Mouse (Mus musculus) mature B cell (primary cell): Measurements from ENCODE around the gene Mst1r.

Experiments used
- in situ Hi-C: fragments of 300-500 bp; cut with MboI; formaldehyde crosslinking; loops from 2 replicates; pipeline ENCODE4 v1.14.3; 2019

Gene Mst1r

DNA sequence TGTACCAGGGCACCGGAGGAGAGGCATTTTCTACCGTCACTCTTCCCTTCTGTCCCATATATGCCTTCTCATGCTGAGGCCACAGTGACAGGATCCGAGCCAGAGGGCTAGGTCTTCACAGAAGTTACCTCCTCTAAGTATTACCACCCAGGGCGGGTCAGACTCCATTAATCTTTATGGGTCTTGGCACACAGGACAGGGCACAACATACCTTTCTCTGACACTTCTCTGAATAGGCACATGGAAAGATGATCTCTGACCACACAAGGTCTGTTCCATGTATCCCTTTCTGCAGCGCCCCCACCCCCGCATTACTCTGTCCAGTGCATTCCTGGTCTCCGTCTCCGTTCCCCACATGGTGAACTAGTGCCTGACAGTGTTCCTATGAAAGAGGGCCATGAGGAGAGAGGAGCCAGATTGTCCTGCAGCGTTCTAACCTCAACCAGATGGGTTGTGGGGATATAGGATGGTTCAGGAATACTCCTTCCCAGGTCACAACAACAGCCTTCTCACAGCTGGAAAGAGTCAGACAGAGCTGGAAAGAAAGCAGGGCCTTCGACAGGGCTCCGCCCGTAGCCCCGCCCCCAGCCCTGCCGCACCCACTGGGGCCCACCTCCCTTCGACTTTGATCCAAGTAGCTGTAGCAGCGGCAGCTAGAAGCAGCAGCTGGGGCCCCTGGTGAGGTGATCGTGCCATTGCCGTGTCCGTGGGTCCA, at the start of gene Mst1r:
Gene Mst1r, plus strand, starts transcription at position 622 of the 715 bp plus-strand sequence.
- in situ Hi-C loops: no loop called here

DNA sequence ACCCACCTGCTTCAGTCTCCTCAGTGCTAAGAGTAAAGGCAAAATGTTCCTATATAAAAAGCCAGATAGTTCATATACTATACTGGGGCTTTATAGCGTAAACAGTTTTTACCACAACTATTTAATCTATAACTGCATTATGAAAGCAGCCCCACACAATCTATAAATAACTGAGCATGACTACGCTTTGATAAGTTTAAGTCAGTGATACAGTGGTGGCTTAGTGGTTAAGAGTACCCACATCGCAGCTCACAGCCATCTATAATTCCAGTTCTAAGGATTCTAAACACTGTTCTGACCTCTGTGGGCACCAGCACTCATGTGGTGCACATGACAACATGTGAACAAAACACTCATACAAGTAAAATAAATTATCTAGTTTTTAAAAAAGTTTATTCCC, 48.3 kb upstream of the Mst1r start:
- in situ Hi-C loops: no loop called here

DNA sequence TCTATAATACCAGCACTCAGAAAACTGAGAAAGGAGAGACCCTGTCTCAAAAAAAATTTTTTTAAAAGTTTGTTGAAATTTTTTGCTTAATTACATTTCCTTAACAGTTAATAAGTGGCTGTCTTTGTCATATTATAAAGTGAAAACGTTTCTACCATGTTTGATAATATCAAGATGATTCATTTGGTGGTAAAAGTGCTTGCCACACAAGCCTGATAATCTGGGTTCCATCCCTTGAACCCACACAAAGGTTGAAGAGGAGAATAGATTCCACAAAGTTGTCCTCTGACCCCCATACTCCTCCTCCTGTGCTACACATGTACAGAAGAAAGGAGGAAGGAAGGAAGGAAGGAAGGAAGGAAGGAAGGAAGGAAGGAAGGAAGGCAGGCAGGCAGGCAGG, 42.2 kb upstream of the Mst1r start:
- in situ Hi-C loops: no loop called here

DNA sequence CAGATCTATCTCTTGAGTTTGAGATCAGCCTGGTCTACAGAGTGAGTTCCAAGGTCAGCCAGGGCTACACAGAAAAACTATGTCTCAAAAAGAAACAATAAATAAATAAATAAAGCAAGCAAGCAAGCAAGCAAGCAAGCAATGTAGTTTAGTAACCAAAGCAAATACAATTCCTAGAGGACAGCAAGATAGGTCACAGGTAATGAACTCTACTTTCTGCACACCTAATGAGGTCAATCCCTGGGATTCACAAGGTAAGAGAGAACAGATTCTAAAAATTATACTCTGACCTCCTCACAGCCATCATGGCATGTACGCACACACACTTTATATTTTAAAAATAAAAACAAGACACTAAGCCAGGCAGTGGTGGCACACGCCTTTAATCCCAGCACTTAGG, 40.6 kb upstream of the Mst1r start:
- in situ Hi-C loops: no loop called here

DNA sequence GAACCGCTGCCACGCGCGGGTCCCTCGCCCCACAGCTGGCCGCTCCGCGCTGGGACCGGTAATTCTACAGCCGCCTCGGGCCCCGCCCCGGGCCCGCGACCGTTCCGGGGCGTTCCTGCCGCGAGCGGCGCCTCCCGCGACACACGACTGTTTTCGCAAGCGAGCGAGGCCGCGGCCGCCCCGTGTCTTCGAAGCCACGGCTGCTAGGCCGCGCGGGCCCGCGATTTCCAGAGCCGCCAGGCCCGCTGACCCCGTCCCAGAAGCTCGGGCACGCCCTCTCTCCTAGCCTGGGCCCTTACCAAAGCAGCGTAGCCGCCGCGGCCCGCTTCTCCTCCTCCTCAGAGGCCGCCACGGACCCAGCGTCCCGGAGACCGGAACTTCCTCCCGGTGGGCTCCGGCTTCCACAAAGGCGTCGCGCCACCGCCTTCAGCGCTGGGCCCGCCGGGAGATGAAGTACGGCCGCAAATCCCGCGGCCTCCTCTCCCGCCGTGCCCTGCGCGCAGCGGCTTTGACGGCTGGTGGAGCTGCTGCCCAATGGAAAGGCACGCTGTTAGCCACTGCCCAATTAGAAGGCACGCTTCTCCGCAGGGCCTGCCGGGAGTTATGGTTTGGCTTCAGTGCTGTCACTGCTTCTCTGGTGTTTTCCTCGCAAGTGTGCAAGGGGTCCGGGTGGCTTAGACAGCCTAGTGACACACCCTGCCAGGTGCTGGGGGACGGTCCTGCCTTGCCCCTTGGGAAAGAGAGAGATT, 34.1 kb upstream of the Mst1r start:
- in situ Hi-C loops: no loop called here

DNA sequence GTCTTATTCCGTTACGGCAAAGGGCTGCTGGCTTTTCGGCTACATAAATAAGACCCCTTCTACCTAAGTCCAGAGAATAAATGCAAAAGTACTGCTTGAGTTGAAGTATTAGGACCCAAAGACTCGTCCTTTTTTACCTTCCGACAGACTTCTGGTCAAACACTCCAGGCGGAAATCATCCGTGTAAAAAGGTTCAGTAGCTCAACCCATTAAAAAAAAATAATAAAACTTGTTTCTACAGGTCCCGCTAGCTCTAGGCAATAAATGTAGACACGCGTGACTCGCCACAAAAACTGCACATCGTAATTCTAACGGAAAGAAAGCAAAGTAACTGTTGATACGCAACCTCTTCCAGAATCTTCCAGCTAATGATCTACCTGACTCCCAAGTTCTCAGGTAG, 33.5 kb upstream of the Mst1r start, which contains the start of gene Rbm6:
Gene Rbm6, minus strand, starts transcription at position 101 of the 400 bp plus-strand sequence.
- in situ Hi-C loops: no loop called here

DNA sequence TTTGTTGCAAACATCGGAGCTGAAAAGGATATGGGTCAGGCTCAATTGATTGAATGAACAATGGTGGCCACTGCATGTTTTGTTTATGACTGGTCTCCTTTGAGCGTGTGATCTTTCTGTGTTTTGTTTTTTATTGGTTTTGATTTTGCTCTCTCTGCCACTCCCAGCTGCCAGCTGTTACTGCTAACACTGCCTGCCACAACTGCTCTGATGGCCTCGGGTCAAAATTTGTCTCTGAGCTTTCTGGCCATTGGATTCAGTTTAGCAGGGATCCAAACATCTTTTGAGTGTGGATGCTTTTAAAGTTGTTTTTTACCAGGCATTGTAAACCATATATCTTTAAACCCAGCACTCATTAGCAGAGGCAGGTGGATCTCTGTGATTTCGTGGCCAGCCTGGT, 26.3 kb upstream of the Mst1r start:
- in situ Hi-C loops: no loop called here

DNA sequence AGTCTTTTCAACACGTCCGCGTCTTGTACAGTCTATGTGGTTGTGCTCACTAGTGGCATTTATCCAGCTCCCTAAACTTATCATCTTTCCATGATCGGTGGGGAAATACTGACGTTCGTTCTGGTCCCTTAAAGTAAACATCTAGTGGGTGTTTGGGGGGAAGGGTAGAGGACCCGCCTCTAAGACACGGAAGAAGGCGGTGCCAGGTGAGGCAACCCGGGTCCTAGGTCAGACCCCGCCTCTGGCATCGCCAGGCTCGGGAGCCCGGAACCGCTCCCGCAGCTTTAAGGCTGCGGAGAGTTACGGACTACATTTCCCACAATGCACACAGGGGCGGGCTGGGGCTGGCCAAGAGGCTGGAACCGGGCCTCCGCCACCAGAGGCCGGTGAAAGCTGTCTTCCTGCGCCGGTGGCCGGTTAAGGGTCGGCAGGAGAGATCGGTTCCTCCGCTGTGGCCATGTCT, 18.8 kb upstream of the Mst1r start, which contains the start of gene Mon1a:
Gene Mon1a, plus strand, starts transcription at position 348 of the 463 bp plus-strand sequence.
- in situ Hi-C loops: no loop called here

DNA sequence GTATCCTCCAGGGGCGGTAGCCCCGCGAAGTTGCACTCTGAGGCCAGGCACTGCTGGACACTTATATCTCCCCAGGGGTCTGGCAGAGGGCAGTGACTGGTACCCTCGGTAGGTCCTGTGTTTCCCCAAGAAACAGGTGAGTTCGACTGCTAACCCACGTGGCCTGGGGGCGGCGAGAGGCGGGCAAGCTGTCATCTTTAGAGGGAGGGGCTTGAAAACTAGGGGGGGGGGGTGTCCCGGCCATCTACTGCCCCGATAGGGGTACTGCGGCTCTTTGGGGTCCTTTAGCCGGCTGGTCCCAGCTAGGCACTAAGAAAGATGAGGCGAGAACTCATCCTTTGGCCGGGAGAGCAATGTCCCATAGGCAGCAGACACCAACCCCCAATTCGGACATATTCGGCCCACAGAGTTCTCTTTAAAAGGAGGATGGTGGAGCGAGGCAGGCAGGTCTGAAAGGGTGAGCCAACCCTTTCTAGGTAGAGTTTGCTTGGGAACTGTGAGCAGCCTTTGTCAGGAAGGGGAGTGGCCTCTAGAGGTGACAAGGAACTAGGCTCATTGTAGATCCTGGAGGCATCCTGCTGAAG, 18.3 kb upstream of the Mst1r start:
- in situ Hi-C loops: no loop called here

DNA sequence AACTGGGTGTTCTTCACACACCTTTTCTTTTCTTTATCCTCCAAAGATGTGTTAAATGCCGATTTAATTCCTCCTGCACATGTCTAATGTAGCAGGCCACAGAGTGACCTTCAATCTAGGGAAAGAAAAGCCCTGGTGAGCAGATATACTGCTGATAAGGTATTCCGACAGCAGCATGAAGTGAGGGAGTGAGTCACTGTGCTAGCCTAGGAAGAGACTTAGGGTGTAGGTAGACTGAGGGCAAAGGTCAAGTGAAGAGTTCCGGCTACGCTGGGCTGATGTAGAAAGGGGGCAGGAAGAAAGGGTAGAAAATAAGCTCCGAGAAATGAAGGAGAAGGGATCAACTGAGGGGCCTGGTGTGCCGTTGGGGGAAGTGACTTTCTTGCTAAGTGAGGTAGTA, 16.4 kb upstream of the Mst1r start:
- in situ Hi-C loops: no loop called here

DNA sequence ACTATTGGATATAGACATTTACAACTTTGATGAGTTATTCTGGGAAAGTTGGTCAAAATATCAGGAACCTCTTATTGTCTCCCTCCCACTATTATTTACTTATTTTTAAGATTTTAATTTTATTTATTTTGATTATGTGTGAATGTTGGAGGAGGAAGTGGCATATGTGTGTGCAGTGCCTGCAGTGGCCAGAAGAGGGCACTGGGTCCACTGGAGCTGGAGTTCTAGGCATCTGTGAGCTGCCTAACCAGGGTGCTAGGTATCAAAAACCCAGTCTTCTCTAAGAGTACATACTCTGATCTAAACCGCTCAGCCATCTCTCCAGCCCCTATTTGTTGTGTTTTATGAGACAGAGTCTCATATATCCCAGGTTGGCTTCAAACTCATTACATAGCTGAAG, 15.7 kb upstream of the Mst1r start:
- in situ Hi-C loops: no loop called here

DNA sequence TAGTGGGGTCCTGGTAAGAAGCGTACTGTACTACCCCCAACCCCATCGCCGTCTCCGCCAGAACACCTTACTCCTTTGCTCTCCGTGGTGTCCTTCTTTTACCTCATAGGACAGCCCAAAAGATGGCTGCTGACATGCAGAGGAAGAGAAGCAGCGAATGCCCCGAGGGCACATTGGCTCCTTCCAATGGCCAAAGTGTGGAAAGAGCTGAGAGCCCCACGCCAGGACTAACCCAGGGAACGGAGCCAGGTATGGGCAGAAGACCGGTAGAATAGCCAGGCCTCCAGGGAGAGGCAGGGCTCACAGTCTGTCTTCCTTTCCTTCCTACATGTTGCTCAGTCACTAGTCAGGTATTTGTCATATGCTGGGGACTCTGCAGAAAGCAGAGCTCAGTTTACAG, 8.1 kb upstream of the Mst1r start:
- in situ Hi-C loops: no loop called here

DNA sequence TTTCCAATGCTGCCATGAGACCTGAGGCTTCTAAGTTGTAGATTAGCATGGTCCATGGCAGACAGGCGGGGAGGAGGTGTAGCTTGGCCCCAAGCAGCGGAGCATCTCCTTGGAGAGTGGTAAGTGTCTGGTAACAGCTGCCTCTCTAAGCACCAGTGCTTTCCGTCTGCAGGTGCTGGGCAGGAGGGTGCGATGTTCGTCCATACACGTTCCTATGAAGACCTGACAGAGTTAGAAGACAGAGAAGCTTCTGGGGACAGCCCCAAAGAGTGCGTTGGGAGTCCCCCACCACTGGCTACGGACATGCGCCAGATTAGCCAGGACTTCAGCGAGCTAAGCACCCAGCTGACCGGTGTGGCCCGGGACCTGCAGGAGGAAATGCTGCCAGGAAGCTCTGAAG, 6.8 kb upstream of the Mst1r start:
- in situ Hi-C loops: no loop called here

DNA sequence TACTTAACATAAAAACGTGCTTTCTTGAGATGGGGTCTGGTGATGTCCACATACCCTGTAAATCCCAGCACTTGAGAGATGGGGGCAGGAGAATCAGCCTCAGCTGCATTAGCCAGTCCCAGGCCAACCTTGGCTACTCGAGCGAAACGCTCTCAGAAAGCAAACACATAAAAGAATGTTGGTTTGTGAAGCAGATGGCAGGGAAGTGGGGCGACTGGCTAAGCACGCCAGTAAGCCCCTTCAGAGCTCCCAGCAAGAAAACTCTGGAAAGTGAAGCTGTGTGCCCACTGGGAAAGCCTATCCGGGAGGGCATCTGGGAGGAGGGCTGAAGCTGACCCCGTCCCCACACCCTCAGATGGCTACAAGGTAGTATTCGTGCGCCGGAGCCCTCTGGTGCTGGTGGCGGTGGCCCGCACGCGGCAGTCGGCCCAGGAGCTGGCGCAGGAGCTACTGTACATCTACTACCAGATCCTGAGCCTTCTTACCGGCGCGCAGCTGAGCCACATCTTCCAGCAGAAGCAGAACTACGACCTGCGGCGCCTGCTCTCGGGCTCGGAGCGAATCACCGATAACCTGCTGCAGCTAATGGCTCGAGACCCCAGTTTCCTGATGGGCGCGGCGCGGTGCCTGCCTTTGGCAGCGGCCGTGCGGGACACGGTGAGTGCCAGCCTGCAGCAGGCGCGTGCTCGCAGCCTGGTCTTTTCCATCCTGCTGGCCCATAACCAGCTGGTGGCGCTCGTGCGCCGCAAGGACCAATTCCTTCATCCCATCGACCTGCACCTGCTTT, 5.6 kb upstream of the Mst1r start:
- in situ Hi-C loops: no loop called here

DNA sequence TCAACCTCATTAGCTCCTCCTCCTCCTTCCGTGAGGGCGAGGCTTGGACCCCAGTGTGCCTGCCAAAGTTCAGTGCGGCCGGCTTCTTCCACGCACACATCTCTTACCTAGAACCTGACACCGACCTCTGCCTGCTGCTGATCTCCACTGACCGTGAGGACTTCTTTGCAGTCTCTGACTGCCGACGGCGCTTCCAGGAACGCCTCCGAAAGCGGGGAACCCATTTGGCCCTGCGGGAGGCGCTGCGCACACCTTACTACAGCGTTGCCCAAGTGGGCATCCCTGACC, 5.1 kb upstream of the Mst1r start:
- in situ Hi-C loops: no loop called here

DNA sequence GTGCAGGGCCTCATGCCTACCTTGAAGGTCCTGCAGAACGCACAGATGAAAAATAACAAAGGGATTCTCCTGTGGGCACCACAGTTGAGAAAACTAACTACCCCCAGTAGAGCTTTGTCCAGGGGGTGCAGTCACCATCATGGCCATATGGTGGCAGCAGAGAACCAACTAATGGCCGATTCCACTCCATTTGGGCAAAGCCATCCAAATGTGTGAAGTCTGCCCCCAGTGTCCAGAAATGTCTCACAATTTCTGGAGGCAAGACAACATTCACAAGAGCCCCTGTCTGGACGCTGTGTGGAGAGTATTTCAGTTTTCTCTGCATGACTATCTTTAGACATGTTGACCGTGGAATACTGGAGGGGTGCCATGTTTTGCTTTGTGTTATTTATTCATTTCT, 1.9 kb upstream of the Mst1r start:
- in situ Hi-C loops: no loop called here

DNA sequence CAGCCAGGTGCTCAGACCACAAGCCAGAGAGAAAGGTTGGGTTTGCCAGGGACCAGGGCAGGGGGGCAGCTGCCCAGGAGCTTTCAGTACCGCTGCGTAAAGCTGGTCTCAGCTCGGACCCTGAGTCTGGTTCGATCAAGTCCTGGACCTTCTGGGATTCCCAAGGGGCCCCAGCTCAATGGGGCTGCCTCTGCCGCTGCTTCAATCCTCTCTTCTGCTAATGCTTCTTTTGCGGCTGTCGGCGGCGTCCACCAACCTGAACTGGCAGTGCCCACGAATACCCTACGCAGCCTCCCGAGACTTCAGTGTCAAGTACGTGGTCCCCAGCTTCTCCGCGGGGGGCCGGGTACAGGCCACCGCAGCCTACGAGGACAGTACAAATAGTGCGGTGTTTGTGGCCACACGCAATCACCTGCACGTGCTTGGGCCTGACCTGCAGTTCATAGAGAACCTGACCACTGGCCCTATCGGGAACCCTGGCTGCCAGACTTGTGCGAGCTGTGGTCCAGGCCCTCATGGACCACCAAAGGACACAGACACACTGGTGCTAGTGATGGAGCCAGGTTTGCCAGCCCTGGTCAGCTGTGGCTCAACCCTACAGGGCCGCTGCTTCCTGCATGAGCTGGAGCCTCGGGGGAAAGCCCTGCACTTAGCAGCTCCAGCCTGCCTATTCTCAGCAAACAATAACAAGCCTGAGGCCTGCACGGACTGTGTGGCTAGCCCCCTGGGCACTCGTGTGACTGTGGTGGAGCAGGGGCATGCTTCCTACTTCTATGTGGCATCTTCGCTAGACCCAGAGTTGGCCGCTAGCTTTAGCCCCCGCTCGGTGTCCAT, 511 bp downstream of the Mst1r start:
- in situ Hi-C loops: no loop called here

DNA sequence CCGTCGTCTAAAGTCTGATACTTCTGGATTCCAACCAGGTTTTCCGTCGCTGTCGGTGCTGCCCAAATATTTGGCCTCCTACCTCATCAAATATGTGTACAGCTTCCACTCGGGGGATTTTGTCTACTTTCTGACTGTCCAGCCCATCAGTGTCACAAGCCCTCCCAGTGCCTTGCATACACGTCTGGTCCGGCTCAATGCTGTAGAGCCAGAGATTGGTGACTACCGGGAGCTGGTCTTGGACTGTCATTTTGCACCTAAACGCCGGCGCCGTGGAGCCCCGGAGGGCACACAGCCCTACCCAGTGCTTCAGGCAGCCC, 1.1 kb downstream of the Mst1r start:
- in situ Hi-C loops: no loop called here

DNA sequence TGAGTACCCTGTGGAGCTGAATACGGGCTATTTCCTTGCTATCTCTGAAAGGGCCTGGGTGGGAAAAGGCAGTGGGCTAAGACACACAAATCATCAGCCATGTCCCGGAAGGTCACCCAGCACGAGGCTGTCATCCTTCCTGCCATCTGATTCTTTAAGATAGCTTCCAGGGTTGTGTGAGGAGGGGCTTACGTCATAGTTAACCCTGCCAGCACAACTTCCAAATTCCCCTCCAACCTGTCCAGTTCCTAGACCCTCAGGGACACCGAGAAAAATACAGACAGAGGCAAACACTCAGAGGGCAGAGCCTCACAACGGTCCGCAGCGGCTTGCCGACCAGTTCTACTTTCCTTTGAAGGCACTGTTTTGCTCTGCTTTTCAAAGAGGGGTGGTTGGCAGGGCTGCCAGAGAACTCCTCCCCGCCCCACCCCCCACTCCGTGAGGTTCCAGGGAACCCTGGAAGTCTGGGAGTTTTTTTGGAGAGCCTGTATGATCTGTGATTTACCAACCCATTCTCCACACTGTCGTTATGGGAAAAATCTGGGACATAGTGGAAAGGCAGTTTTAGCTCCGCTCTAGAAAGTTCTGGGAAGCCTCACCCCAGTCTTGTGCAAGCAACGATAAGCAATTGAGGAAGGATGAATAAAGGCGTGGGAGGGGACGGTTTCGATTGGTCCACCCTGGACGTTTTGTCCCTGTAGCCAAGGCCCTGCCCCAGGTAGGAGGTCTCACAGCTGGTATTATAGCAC, 1.9 kb downstream of the Mst1r start:
- in situ Hi-C loops: no loop called here

DNA sequence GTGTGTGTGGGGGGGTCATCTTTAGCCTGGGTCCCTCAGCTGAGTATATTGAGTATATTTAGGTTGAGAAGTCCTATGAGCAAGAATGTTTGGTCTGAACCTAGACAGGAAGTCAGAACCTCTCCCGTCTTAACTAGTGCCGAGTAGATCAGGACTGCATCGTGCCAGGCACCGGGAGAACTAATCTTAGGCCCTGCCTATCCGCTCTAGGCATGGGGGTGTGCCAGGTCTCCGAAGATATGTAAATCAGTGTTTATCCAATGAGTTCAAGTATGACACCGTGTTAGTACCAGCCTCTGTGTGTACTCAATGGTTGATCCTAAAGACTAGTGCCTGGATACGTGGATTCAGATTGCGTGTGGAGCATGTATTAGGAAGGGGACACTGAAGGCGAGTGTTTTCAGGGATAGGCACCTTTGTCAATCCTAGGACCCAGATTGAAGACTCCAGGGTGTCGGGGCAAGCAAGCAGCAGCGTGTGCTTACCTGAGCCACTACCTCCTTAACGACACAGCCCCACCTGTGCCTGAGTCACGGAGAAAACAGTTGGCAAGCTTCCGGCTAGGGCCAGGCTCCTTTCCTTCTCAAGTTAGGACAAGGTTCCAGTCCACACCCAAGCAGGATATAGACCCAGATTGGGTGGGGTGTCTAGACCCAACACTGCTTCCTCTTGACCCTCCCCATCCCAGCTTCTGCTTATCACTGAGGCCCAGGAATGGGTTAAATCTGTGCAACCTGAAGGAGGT, 3.5 kb downstream of the Mst1r start:
- in situ Hi-C loops: no loop called here
